Mouse (Mus musculus) heart, postnatal 0 days (tissue): ENCODE measurements around the gene Asb16.

ENCODE experiments used
- CTCF ChIP-seq: IDR thresholded peaks from 2 replicates; pipeline ENCODE4 v1.5.1; 2016; ENCODE audit warnings: antibody characterized with exemption, control low read depth, low read depth
- EP300 ChIP-seq: IDR thresholded peaks from 2 replicates; pipeline ENCODE4 v1.6.1; 2016; ENCODE audit warnings: antibody characterized with exemption, low read depth

DNA sequence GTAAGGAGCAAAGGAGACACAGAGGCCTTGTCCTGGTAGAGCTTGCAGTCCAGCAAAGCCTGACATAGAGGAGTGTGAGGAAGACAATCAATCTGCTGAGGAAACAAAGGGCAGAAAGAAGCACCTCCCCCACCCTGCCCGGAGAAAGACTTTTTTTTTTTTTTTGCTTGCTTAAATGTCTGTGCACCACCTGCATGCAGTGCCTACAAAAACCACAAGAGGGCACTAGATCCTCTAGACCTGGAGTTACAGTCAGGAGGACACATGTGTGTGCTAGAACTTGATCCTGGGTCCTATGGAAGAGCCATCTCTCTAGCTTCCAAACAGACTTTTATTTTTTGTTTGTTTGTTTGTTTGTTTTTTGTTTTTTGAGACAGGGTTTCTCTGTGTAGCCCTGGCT, 31.3 kb downstream of the Asb16 start:
- TF ChIP-seq CTCF (peak; percentile 62), EP300 (no peak)
